Mouse (Mus musculus) adrenal gland, postnatal 4 days (tissue): ENCODE data around the gene Olfr398. TPM values are rescaled to one million over a fixed set of nuclear protein-coding genes. Genes with fewer than 3 reads are reported as not detected.

Experiments
- DNase-seq, 2 experiments: peaks; one replicate each; pipeline ENCODE4 v3.0.0; 2021 to 2022; ENCODE audit warnings: low spot score in 2 of 2, mixed read lengths in 2 of 2
- long read RNA-seq, 2 experiments: library from polyadenylated mRNA; stranded (forward); transcript quantifications; one replicate each; pipeline ENCODE4 v2.0.0; 2021
- total RNA-seq, 2 experiments: library from RNA; stranded (reverse); gene quantifications; 2 replicates each; pipeline ENCODE4 v1.2.3; 2021

Gene Olfr398
- not detected for total RNA-seq
- long read RNA-seq, experiment 1 = 0 reads
- long read RNA-seq, experiment 2 = 0 reads

GRCm38 (mm10) chr11:73990307-73990706 lies at the start of gene Olfr398:
TSS of gene Olfr398 (minus strand) at chr11:73990407.
- no peak for DNase-seq

GRCm38 (mm10) chr11:73993115-73993514 lies 2.9 kb upstream of the Olfr398 start:
- no peak for DNase-seq

GRCm38 (mm10) chr11:73960517-73960916 lies 29.7 kb downstream of the Olfr398 start, which contains the start of gene Olfr397:
TSS of gene Olfr397 (plus strand) at chr11:73960817.
- DNase-seq = no peak

GRCm38 (mm10) chr11:73936377-73936776 lies 53.8 kb downstream of the Olfr398 start, which contains the start of gene Olfr23:
TSS of gene Olfr23 (plus strand) at chr11:73936677.
- no peak for DNase-seq

Other genes with a start within 250 kb of the Olfr398 start
- not detected for gene Olfr389, start 209.7 kb downstream of the Olfr398 start, total RNA-seq
- not detected for gene Olfr390, start 207.4 kb downstream of the Olfr398 start, total RNA-seq
- not detected for gene Olfr391-ps, start 187.4 kb downstream of the Olfr398 start, total RNA-seq
- not detected for gene Olfr392, start 173.4 kb downstream of the Olfr398 start, total RNA-seq
- gene Olfr393, start 139.0 kb downstream of the Olfr398 start, total RNA-seq = not detected
- not detected for gene Olfr394, start 99.6 kb downstream of the Olfr398 start, total RNA-seq
- not detected for gene Olfr395, start 81.1 kb downstream of the Olfr398 start, total RNA-seq
- gene Olfr23, start 53.7 kb downstream of the Olfr398 start, total RNA-seq = not detected
- not detected for gene Olfr397, start 29.6 kb downstream of the Olfr398 start, total RNA-seq
- not detected for gene Olfr139, start 66.1 kb upstream of the Olfr398 start, total RNA-seq
- gene Olfr399, start 66.2 kb upstream of the Olfr398 start, total RNA-seq = not detected
- not detected for gene Zfp616, start 79.5 kb upstream of the Olfr398 start, total RNA-seq
- not detected for gene Olfr401, start 123.3 kb upstream of the Olfr398 start, total RNA-seq
- gene Olfr402, start 163.1 kb upstream of the Olfr398 start, total RNA-seq = not detected
- gene Olfr403, start 195.8 kb upstream of the Olfr398 start, total RNA-seq = not detected
- gene Olfr43, start 221.0 kb upstream of the Olfr398 start, total RNA-seq = not detected